17 mouse cellular contexts compared by ENCODE assay signal in the genomic region with DNA sequence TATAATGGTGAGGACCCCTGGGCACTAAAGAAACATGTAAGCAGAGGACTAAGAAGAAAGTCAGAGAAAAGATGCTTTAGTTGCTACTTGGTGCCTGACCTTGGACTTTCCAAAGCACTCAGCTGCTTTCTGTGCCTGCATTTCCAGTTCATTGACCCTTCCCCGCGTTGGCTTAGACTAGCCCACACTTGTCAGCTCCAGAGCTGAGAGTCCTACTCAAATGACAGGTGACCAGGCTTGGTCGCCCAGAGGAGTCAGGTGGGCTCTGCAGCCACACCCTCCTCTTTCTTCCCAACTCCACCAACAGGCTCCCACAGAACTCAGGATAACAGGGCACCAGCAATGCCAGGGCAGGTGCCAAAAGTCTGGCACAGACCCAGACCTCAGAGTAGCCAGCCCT. TPM values are rescaled to one million over a fixed set of nuclear protein-coding genes. Genes with fewer than 3 reads are reported as not detected.
DNase-seq lines count a peak whose midpoint lies in the region; ATAC-seq lines count a peak whose summit lies in the region.
"Had no signal": no experiment of that assay in that cellular context is flagged by ENCODE, and none has a peak within 500 bp of the region (broad histone marks: within the 10 kb centered on the region; RNA-seq: fewer than 3 reads in every experiment).

No protein-coding gene starts in this region.

- H3K9me3 ChIP-seq in embryonic facial prominence, embryonic 15.5 days (replicated peaks) = no peaks in the 10 kb centered on the region
- no peaks in the 10 kb centered on the region for H3K9me3 ChIP-seq in embryonic facial prominence, embryonic 10.5 days
- no peaks in the 10 kb centered on the region for H3K9me3 ChIP-seq in midbrain, embryonic 13.5 days
- H3K9me3 ChIP-seq: forebrain, embryonic 10.5 days; hindbrain, embryonic 10.5 days had no signal

- no peaks in the 10 kb centered on the region for H3K4me1 ChIP-seq in embryonic facial prominence, embryonic 15.5 days
- H3K4me1 ChIP-seq in embryonic facial prominence, embryonic 10.5 days = no peaks in the 10 kb centered on the region
- no peaks in the 10 kb centered on the region for H3K4me1 ChIP-seq in midbrain, embryonic 13.5 days (replicated peaks)
- H3K4me1 ChIP-seq: forebrain, embryonic 10.5 days; hindbrain, embryonic 10.5 days had no signal

- peak; percentile 51; the same call in 1 of the 2 replicates for ATAC-seq in embryonic facial prominence, embryonic 15.5 days (ENCODE audit: insufficient number of reproducible peaks, low FRiP score, low TSS enrichment, low read depth)
- ATAC-seq in midbrain, embryonic 13.5 days = no peak
- ATAC-seq: forebrain, postnatal 0 days had no signal

- H3K9ac ChIP-seq in embryonic facial prominence, embryonic 15.5 days = no peak overlapping the region
- H3K9ac ChIP-seq in midbrain, embryonic 13.5 days (replicated peaks) = no peak overlapping the region
- H3K9ac ChIP-seq: forebrain, postnatal 0 days had no signal

- no peak overlapping the region for H3K27ac ChIP-seq in embryonic facial prominence, embryonic 15.5 days (replicated peaks)
- no peak overlapping the region for H3K27ac ChIP-seq in embryonic facial prominence, embryonic 10.5 days (replicated peaks)
- no peak overlapping the region for H3K27ac ChIP-seq in midbrain, embryonic 13.5 days
- H3K27ac ChIP-seq: forebrain, embryonic 10.5 days; hindbrain, embryonic 10.5 days had no signal

- no peaks in the 10 kb centered on the region for H3K27me3 ChIP-seq in embryonic facial prominence, embryonic 15.5 days
- no peaks in the 10 kb centered on the region for H3K27me3 ChIP-seq in embryonic facial prominence, embryonic 10.5 days (replicated peaks; ENCODE audit: low read depth, poor library complexity, severe bottlenecking)
- H3K27me3 ChIP-seq in midbrain, embryonic 13.5 days = no peaks in the 10 kb centered on the region

- H3K4me3 ChIP-seq in embryonic facial prominence, embryonic 15.5 days (replicated peaks) = no peak overlapping the region
- H3K4me3 ChIP-seq in embryonic facial prominence, embryonic 10.5 days = no peak overlapping the region
- no peak overlapping the region for H3K4me3 ChIP-seq in midbrain, embryonic 13.5 days (replicated peaks)
- H3K4me3 ChIP-seq: forebrain, embryonic 10.5 days; hindbrain, embryonic 10.5 days had no signal

- WGBS in embryonic facial prominence, embryonic 15.5 days = 70% methylated on average over 3 of the region's 3 CpGs
- 66% methylated on average over 3 of the region's 3 CpGs for whole genome bisulfite sequencing in embryonic facial prominence, embryonic 10.5 days
- WGBS in midbrain, embryonic 13.5 days = 72% methylated on average over 3 of the region's 3 CpGs

- DNase-seq in embryonic facial prominence, embryonic 10.5 days (ENCODE audit: low spot score) = no peak
- DNase-seq in lung, adult 18-20 months = peak; percentile 16 to 37
- no peak for DNase-seq in lung, postnatal 36 days
- peak; percentile 30 for DNase-seq in kidney, adult 9 months
- DNase-seq in yolk sac, embryonic 10.5 days (ENCODE audit: low spot score) = peak; percentile 48
- DNase-seq: embryo, embryonic 11 days; forebrain, postnatal 0 days; gastrocnemius, postnatal 36 days; right cerebral cortex, postnatal 25 days; thymus, postnatal 36 days had no signal

- H3K4me2 ChIP-seq in embryonic facial prominence, embryonic 15.5 days (replicated peaks) = no peak overlapping the region
- H3K4me2 ChIP-seq in midbrain, embryonic 13.5 days (replicated peaks) = no peak overlapping the region

- no peaks in the 10 kb centered on the region for H3K36me3 ChIP-seq in embryonic facial prominence, embryonic 15.5 days
- no peaks in the 10 kb centered on the region for H3K36me3 ChIP-seq in embryonic facial prominence, embryonic 10.5 days (replicated peaks)
- no peaks in the 10 kb centered on the region for H3K36me3 ChIP-seq in midbrain, embryonic 13.5 days
- H3K36me3 ChIP-seq: forebrain, embryonic 10.5 days; hindbrain, embryonic 10.5 days had no signal

RNA-seq across cellular contexts. Expression of a gene that starts 9.4 kb away (rescaled TPM):
- polyA plus RNA-seq in embryonic facial prominence, embryonic 15.5 days (2015; fragmentation: Nextera tagmentation; extraction: Ambion mirVana) = 1.3 and 1.5 TPM in 2 replicates
- polyA plus RNA-seq in embryonic facial prominence, embryonic 10.5 days (2016; fragmentation: Nextera tagmentation; extraction: Ambion mirVana) = 0.15 and 0.36 TPM in 2 replicates
- 0.17 TPM in 1 of 2 replicates, not detected in the other for polyA plus RNA-seq in midbrain, embryonic 13.5 days (2015; fragmentation: Nextera tagmentation; extraction: Ambion mirVana)
- polyA plus RNA-seq: forebrain, embryonic 10.5 days; liver, embryonic 16.5 days; spleen, adult 2 months; stomach, embryonic 14.5 days had no signal

RNA-seq across cellular contexts. Expression of a gene that starts 14.9 kb away (rescaled TPM):
- polyA plus RNA-seq in embryonic facial prominence, embryonic 15.5 days (2015; fragmentation: Nextera tagmentation; extraction: Ambion mirVana) = 63.4 and 66.7 TPM in 2 replicates
- polyA plus RNA-seq in embryonic facial prominence, embryonic 10.5 days (2016; fragmentation: Nextera tagmentation; extraction: Ambion mirVana) = 65.4 and 68.5 TPM in 2 replicates
- 60.8 and 70.8 TPM in 2 replicates for polyA plus RNA-seq in midbrain, embryonic 13.5 days (2015; fragmentation: Nextera tagmentation; extraction: Ambion mirVana)

Comparison
In these comparisons a context has a peak if more than half of its experiments do, and no peak if none do; other contexts are left out.
1. DNase-seq: peak in lung, adult 18-20 months (2 of 2), kidney, adult 9 months (single experiment) and yolk sac, embryonic 10.5 days (single experiment); none in embryonic facial prominence, embryonic 10.5 days (single experiment) and lung, postnatal 36 days (single experiment).